Mouse (Mus musculus): ENCODE data around the gene Ogfod3. TPM values are rescaled to one million over a fixed set of nuclear protein-coding genes. Genes with fewer than 3 reads are reported as not detected.

Gene Ogfod3
- polyA plus RNA-seq, 1 experiment from 2014 or later = 33.7 TPM

DNA sequence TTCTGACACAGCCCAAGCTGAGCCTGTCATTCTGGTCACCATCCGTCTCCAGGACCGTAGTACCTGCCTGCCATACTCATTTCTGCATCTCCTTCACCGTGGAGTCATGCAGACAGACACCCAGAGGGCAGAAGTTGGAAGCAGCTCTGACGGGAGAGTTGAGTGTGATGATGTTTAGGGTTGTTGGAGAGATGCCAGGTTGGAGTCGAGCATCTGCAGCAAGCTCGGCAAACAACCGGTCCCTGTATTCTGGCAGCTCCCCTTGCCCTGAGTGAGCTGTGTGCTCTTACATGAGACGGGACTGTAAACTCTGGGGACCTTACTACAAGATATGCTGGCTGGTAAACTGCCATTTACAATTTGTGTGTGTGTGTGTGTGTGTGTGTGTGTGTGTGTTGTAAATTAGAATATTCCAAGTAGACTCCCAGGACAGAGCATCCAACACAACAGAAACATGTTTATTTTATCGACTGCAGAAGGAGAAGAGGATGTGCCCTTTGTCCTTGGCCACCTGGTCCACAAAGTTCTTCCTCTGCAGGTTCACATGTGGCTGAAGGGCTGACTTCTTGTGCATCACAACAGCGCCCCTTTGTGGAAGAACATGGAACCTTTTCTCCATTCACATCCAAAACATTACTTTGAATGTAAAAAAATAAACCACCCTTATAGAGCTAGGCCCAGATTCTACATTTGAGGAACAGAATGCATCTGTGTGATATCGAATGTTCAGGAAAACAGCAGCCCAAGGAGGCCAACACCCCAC, 2.9 kb downstream of the Ogfod3 start:
- H3K27me3 ChIP-seq (replicated peaks; ENCODE audit: control insufficient read depth, insufficient read depth, low read length) = no peaks in the 10 kb centered on the region
- no peaks in the 10 kb centered on the region for H3K36me3 ChIP-seq (ENCODE audit: control insufficient read depth, insufficient read depth)
- 41% methylated on average over 11 of the region's 11 CpGs for WGBS
- no peak overlapping the region for H3K9ac ChIP-seq (ENCODE audit: low read depth, low read length)
- no peak overlapping the region for H3K27ac ChIP-seq (ENCODE audit: low read depth, low read length)
- H3K9me3 ChIP-seq (ENCODE audit: control insufficient read depth) = no peaks in the 10 kb centered on the region
- no peak overlapping the region for H3K4me2 ChIP-seq (replicated peaks; ENCODE audit: low read depth)
- H3K4me3 ChIP-seq (ENCODE audit: low read depth, low read length) = no peak overlapping the region
- ATAC-seq = no peak
- H3K4me1 ChIP-seq (replicated peaks; ENCODE audit: control insufficient read depth, insufficient read depth, low read length) = no peaks in the 10 kb centered on the region
- peak; percentile 83 for TF ChIP-seq CTCF (IDR thresholded peaks at IDR 0.05; ENCODE audit: low read depth)

DNA sequence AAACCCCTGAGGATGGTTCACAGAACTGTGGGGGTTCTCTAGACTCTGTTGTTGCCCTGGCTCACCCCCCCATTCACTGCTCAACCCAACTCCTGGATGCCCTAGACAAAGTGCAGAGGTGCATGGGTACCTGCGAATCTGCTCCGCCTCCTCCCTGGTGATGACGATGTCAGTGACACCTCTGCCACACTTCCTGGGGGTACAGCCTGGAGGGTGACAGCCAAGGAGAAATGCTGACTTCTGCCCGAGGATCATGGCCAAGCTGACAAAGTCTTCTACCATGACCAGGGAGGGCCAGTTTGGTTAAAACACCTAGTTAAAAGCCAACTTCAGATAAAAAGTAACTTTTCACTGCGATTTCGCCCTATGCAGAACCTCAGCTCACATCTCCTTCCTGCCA, 3.7 kb downstream of the Ogfod3 start:
- Histone ChIP-seq H3K4me2 (replicated peaks; ENCODE audit: low read depth) (no peak overlapping the region), H3K36me3 (ENCODE audit: control insufficient read depth, insufficient read depth) (no peaks in the 10 kb centered on the region), H3K27me3 (replicated peaks; ENCODE audit: control insufficient read depth, insufficient read depth, low read length) (no peaks in the 10 kb centered on the region), H3K4me3 (ENCODE audit: low read depth, low read length) (no peak overlapping the region), H3K9ac (ENCODE audit: low read depth, low read length) (no peak overlapping the region), H3K4me1 (replicated peaks; ENCODE audit: control insufficient read depth, insufficient read depth, low read length) (no peaks in the 10 kb centered on the region), H3K9me3 (ENCODE audit: control insufficient read depth) (no peaks in the 10 kb centered on the region), H3K27ac (ENCODE audit: low read depth, low read length) (no peak overlapping the region)
- ATAC-seq = no peak
- 91% methylated on average over 6 of the region's 6 CpGs for WGBS
- TF ChIP-seq CTCF (IDR thresholded peaks at IDR 0.05; ENCODE audit: low read depth) = no peak

DNA sequence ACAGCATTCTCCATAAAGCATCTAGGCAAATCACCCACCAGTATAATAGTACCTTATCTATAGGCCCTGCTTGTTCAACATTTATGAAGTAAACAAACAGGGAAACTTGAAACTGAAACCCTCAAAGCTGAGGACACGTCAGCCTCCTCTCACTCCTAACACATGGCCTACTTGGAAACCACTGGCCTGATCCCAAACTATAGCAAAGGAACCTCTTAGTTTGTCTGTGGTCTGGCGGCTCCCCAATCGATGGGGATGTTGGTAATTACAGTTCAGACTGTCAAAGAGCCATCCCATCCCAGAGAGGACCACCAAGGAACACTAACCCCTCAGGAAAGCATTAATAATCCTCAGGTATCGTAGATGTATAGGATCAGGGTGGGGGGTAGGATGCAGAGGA, 4.7 kb downstream of the Ogfod3 start:
- Histone ChIP-seq H3K36me3 (ENCODE audit: control insufficient read depth, insufficient read depth) (no peaks in the 10 kb centered on the region), H3K4me2 (replicated peaks; ENCODE audit: low read depth) (no peak overlapping the region), H3K4me1 (replicated peaks; ENCODE audit: control insufficient read depth, insufficient read depth, low read length) (no peaks in the 10 kb centered on the region), H3K27me3 (replicated peaks; ENCODE audit: control insufficient read depth, insufficient read depth, low read length) (no peaks in the 10 kb centered on the region), H3K9ac (ENCODE audit: low read depth, low read length) (no peak overlapping the region), H3K9me3 (ENCODE audit: control insufficient read depth) (no peaks in the 10 kb centered on the region), H3K4me3 (ENCODE audit: low read depth, low read length) (no peak overlapping the region), H3K27ac (ENCODE audit: low read depth, low read length) (no peak overlapping the region)
- ATAC-seq = no peak
- no peak for TF ChIP-seq CTCF (IDR thresholded peaks at IDR 0.05; ENCODE audit: low read depth)
- WGBS = 74% methylated on average over 4 of the region's 4 CpGs

DNA sequence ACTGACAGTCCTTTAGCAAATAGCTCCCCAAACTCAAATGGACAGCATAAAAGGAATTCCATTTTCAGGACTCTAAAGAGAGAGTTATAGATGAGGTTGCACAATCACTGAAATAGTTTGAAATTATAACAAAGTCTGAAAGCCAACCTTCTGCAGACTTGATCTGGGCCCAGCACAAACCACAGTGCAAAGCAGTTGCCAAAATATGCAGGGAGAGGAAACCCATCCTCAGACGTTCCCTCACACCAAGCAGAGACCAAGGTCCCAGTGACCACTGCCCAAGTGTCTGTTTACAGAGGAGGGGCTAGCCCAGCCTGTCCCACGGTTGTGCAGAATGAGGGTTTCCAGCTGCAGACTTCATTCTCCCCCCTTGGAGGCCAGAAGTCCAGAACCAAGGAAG, 5.9 kb downstream of the Ogfod3 start:
- H3K4me1 ChIP-seq (replicated peaks; ENCODE audit: control insufficient read depth, insufficient read depth, low read length) = no peaks in the 10 kb centered on the region
- H3K27ac ChIP-seq (ENCODE audit: low read depth, low read length) = no peak overlapping the region
- no peaks in the 10 kb centered on the region for H3K36me3 ChIP-seq (ENCODE audit: control insufficient read depth, insufficient read depth)
- no peaks in the 10 kb centered on the region for H3K27me3 ChIP-seq (replicated peaks; ENCODE audit: control insufficient read depth, insufficient read depth, low read length)
- no peaks in the 10 kb centered on the region for H3K9me3 ChIP-seq (ENCODE audit: control insufficient read depth)
- no peak overlapping the region for H3K4me2 ChIP-seq (replicated peaks; ENCODE audit: low read depth)
- no peak for TF ChIP-seq CTCF (IDR thresholded peaks at IDR 0.05; ENCODE audit: low read depth)
- H3K9ac ChIP-seq (ENCODE audit: low read depth, low read length) = no peak overlapping the region
- no peak overlapping the region for H3K4me3 ChIP-seq (ENCODE audit: low read depth, low read length)
- no peak for ATAC-seq
- 35% methylated on average over 2 of the region's 2 CpGs for WGBS

DNA sequence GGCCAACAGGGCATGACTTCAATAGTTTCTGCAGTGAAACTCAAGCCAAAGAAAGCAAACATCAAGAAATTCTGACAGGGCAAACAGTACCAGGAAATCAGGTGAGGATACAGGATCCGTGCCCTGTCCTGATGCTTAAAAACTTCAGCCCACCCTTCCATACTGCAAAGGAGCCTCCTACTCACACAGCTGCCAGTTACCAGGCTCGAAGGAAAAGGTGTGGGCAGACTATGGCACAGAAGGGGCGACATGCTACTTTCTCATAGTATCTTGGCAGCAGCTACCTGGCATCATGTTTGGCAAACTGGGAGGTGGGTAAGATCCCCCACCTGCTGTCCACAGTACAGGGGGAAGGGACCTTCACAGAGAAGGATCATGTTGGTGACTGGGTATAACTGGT, 11.1 kb downstream of the Ogfod3 start:
- 91% methylated on average over 3 of the region's 3 CpGs for WGBS
- Histone ChIP-seq H3K27ac (ENCODE audit: low read depth, low read length) (no peak overlapping the region), H3K36me3 (ENCODE audit: control insufficient read depth, insufficient read depth) (peaks cover 4% of the 10 kb centered on the region; the same call in 1 of the 2 replicates), H3K4me3 (ENCODE audit: low read depth, low read length) (no peak overlapping the region), H3K9ac (ENCODE audit: low read depth, low read length) (no peak overlapping the region), H3K4me2 (replicated peaks; ENCODE audit: low read depth) (no peak overlapping the region), H3K27me3 (replicated peaks; ENCODE audit: control insufficient read depth, insufficient read depth, low read length) (no peaks in the 10 kb centered on the region), H3K4me1 (replicated peaks; ENCODE audit: control insufficient read depth, insufficient read depth, low read length) (no peaks in the 10 kb centered on the region), H3K9me3 (ENCODE audit: control insufficient read depth) (no peaks in the 10 kb centered on the region)
- no peak for TF ChIP-seq CTCF (IDR thresholded peaks at IDR 0.05; ENCODE audit: low read depth)
- ATAC-seq = no peak

DNA sequence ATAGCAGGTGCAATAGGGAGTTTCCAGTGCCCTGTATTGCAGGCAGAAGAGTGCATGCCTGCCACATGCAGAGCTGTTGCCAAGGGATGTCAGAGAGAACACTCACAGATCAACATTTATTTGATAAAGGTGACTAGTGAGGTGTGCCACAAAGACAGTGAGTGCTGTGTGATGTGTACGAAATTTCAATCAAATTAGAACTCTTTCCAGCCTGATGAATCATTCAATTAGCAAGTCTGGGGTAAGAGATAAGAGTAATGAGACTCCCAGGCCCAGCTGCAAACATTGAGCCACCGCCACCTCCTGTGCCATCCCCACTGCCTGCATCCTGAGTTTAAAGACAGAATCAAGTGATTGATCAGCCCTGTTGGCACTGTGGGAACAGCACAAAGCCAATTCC, 11.8 kb downstream of the Ogfod3 start:
- TF ChIP-seq CTCF (IDR thresholded peaks at IDR 0.05; ENCODE audit: low read depth) = no peak
- WGBS = 70% methylated on average over 2 of the region's 2 CpGs
- Histone ChIP-seq H3K9ac (ENCODE audit: low read depth, low read length) (no peak overlapping the region), H3K27me3 (replicated peaks; ENCODE audit: control insufficient read depth, insufficient read depth, low read length) (no peaks in the 10 kb centered on the region), H3K4me3 (ENCODE audit: low read depth, low read length) (no peak overlapping the region), H3K36me3 (ENCODE audit: control insufficient read depth, insufficient read depth) (peaks cover 5% of the 10 kb centered on the region; the same call in 1 of the 2 replicates), H3K9me3 (ENCODE audit: control insufficient read depth) (no peaks in the 10 kb centered on the region), H3K4me2 (replicated peaks; ENCODE audit: low read depth) (no peak overlapping the region), H3K27ac (ENCODE audit: low read depth, low read length) (no peak overlapping the region), H3K4me1 (replicated peaks; ENCODE audit: control insufficient read depth, insufficient read depth, low read length) (no peaks in the 10 kb centered on the region)
- no peak for ATAC-seq

Data from intestine, postnatal 0 days (tissue).